Mouse (Mus musculus) thymus, adult 2 months (tissue): ENCODE measurements around the gene Rabep1.

Source experiments
- CTCF ChIP-seq: fragments of 200-500 bp; IDR thresholded peaks from 2 replicates; pipeline ENCODE4 v1.5.1; 2012; ENCODE audit warnings: mild to moderate bottlenecking, control low read depth, low read length, moderate library complexity, borderline replicate concordance; ENCODE audit not compliant: control insufficient read depth, poor library complexity, insufficient read depth; ENCODE audit errors: extremely low read depth
- POLR2A ChIP-seq: fragments of 200-500 bp; IDR thresholded peaks from 2 replicates; pipeline ENCODE4 v1.6.1; 2012; ENCODE audit warnings: mild to moderate bottlenecking, low read length, control low read depth, moderate library complexity; ENCODE audit not compliant: control insufficient read depth, poor library complexity, insufficient read depth; ENCODE audit errors: extremely low read depth

DNA sequence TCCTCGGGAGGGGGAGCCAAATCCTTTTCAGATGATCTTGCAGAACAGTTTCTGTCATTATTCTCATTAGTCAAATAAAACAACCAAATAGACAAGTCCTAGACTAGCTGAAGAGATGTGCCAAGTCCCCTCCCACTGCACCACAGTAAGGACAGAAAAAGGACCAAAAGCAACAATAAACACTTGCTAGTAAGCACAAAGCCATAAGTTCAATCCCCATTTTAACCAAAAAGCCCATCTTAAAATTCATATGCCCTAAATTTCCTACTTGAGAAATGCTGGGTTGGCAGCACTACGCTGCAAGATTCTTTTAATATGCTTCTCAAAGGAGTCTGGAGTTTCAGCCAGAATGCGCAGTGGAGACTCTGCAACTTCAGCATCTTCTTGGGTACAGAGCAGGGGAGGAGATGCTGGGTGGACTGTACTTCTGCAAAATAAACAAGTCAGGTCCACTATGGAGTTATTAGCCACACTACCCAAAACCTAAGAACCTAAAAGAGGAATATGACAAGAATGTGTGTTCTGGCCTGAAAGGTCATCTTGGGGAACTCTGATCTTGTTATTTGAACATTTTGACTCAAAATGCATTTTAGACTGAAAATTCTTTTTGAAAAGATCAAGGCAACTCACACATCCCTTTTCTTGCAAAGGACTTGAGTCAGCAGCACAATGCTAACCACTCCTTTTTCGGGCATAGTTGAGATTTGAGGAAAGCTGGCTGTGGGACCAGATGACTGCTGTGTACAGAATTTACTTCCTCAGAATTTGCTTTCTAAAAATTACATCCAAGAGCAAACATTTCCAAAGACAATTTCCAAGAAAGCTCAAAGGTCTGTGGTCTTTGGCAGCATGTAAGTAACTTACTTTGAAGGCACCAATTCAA, 100.6 kb downstream of the Rabep1 start:
- TF ChIP-seq CTCF (no peak), POLR2A (no peak)
